Mouse (Mus musculus): ENCODE measurements around the gene Gmpr2.

Gene Gmpr2

DNA sequence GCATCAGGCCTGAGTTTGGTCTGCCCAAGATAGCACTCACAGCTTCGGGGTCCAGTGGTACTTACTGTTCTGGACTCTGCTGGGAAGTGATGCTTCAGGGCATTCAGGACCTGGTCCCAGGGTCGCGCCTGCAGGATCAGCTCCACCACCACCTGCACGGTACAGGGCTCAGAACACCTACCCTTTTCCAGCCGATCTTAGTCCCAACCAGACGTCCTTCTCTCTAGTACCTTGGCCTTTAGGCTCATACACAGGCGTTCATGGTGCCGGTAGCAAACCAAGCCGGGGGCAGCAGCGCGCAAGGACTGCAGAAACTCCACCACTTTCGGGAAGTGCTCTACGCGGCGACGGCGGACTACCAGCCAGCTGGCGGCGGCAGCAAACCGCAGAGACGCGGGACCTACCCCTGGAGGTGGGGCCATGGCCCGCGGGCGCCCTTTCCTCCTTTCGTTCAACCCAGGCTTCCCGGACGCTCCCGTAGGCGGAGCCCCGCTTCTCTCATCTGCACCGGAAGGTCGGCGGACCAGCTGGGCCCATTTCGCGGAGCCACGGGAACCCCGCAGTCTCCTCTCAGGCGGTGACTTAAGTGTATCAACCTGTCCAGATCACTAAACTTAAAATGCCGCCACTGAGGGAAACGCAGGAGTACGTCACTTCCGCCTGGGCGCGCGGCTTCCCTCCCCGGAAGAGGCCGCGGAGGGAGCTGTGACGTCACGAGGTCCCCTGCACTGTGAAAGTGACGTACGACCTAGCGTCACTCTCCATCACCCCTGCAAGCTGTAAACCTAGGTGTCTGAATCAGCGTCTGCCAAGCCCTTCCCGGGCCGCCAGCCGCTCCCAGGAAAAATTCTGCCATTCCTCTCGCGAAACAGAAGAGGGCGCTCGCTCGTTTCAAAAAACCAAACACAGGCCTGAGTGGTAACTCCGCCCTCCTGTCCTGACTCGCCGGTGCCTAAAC lies 9.7 kb downstream of the Gmpr2 start, which contains the start of gene Tinf2:
Gene Tinf2, minus strand, starts transcription at position 661 of the 958 bp plus-strand sequence.
- peak; percentile 89 for DNase-seq (ENCODE audit: low spot score)

- DNase-seq (ENCODE audit: low spot score), result no peak
These were observed 10.4 kb downstream of the Gmpr2 start for GRCm38 (mm10) chr14:55682118-55682493.

DNA sequence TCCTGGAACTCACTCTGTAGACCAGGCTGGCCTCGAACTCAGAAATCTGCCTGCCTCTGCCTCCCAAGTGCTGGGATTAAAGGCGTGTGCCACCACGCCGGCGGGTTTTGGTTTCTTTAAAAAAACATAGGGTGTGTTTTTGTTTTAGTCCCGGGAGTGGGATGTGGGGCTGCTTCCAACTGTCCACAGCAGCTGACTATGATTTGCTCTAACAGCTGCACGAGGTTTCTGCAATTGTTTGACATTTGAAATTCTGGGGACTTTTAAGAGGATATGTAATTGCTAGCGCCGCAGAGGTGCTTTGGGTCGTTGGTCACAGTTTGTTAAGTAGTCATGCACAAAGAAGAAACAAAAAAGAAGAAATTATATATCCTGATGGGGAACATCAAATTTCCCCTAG lies 17.7 kb downstream of the Gmpr2 start:
- DNase-seq (ENCODE audit: low spot score), result no peak

GRCm38 (mm10) chr14:55697226-55697625 lies 25.5 kb downstream of the Gmpr2 start:
- no peak for DNase-seq (ENCODE audit: low spot score)

- no peak for DNase-seq (ENCODE audit: low spot score)
These were observed 29.4 kb downstream of the Gmpr2 start for GRCm38 (mm10) chr14:55701131-55701530.

DNA sequence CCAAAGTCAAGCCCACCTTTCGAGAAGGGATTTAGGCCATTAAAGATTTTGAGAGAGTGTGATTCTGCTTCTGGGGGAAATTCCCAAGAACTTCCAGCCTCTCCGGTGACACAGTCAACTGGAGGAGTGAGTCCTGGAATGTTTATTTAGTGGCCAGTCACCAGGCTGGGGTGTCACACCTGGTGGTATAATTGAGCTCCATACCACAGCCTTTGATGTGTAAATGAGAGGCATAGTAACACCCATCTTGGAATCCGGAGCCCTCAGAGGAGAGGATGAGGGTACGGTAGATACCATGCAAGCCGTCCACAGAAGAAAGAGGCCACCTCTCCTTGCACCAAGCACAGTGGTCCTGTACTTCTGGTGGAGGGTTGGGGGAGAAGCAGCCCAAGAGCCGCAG lies 31.0 kb downstream of the Gmpr2 start:
- DNase-seq (ENCODE audit: low spot score), result no peak

GRCm38 (mm10) chr14:55706051-55706600 lies 34.4 kb downstream of the Gmpr2 start:
- DNase-seq (ENCODE audit: low spot score), result no peak

GRCm38 (mm10) chr14:55707397-55707796 lies 35.7 kb downstream of the Gmpr2 start:
- no peak for DNase-seq (ENCODE audit: low spot score)

DNA sequence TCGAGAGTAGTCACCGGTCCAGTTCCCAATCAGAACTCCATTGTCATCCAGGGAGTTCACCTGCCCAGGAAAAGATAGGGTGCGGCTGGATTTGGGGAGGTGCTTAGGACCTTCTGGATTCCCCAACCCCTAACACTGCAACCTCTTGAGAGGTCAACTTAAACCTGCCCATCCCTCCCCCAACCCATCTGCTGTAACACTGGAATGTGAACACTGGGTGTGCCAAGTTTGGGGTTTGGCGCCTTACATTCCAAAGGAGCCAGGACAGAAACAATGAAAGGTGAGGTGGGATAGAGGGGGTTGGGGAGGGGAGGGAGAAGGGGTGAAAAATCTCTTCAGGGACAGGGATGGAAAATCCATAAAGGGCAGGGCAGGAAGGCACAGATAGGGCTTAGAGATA lies 37.8 kb downstream of the Gmpr2 start:
- DNase-seq (ENCODE audit: low spot score), result no peak

DNA sequence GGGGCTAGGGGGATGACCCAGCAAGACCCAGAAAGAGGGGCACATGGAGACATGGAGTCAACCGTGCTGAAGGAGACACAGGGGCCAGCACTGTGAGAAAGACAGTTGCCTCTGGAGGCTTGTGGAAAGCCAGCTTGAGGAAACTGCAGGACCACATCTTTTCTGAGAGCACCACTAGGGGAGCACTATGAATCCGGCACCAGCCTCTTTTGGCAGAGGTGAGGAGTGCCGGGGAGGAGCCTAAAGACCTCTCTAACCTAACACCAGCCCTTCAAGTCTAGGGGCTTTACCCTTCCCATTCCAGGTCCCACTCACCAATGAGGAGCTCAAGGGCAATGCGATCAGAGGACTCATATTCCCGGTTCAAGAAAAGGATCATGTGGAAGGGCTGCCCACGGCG lies 40.0 kb downstream of the Gmpr2 start:
- DNase-seq (ENCODE audit: low spot score), result no peak

DNA sequence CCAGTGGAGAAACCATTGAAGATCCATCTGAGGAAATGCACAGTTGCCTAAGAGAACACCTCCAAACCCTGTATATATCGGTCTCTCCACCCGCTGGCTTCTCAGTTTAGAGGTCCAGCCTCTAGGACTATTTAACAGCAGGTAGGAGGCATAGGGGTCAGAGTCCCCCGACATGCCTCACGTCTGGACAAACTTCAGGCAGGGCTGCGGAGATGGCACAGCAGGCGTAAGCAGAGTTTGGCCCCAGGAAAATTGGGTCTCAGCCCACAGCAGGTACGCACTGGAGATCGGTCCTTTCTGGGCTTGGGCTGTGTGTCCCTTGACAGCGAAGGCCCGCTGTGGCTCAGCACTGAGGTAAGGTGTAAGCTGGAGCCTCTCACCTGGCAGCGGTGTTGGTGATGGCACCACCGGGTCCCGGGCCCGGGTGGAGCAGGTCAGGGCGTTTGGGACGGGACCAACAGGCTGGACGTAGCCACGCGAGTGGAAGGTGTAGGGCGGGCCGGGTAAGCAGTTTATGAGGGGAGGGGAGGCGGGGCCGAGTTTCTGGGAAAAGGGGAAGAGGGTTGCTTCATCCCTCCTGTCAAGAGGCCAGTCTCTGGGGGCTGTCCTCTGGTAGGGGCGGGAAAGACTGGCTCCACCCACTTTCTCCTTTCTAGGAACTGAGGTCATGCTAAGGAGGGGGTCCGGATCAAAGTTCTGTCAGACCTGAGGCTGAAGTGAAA lies 41.4 kb downstream of the Gmpr2 start:
- no peak for DNase-seq (ENCODE audit: low spot score)

DNA sequence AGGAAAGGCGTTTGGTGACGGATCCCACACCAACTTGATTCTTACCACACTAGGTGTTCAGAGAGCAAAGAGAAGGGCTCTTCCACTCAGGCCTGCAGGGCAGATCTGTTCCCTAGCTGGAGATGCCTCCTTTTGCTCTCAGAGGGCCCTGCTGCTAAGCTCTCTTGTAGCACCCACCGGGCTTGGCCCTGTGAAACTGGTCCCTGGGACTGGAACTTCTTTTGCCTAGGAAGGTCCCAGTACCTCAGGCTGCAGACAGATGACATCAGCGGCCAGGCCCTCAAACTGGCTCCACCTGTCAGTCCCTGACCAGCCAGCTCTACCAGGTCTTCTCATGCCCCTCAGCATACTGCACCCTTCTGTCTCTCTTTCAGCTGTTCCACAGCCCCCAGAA lies 42.0 kb downstream of the Gmpr2 start, which contains the start of gene Tgm1:
Gene Tgm1, minus strand, starts transcription at position 198 of the 394 bp plus-strand sequence.
- DNase-seq (ENCODE audit: low spot score), result no peak

DNA sequence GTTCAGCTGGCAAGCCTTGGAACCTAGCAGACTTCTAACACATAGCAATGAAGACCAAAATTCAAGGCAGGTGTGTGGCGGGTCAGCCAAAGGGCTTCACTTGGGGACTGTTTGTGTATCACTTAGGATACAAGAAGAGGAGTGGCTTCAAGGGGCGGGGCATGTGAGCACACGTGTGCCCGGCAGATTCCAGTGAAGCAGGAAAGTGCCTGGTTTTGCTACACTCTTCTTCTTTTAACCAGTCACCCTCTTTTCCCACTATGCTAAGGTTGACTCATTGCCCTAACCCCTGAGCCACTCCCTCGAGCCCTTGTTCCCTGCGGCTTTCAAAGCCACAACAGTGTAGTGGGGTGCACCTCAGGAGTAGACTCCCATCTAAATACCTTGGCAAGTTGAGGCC lies 43.2 kb downstream of the Gmpr2 start:
- no peak for DNase-seq (ENCODE audit: low spot score)

DNA sequence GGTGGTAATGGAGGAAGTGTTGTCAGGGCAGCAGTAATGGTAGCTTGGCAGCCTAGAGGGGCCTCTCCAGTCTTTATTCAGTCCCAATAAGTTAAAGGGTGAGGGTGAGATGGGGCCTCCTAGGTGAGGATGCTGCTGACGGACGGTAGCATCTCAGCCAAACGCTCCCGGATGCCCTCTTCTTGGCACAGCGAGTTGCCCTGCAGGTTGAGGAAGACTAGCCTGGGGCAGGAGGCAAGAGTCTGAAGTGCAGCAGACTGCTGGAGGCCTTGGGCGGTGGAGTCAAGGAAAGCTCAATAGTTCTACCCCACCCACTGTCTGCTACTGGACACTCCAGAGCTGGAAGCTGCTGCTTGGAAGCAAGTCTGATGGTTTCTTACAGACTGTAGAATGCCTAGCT lies 44.5 kb downstream of the Gmpr2 start:
- no peak for DNase-seq (ENCODE audit: low spot score)

DNA sequence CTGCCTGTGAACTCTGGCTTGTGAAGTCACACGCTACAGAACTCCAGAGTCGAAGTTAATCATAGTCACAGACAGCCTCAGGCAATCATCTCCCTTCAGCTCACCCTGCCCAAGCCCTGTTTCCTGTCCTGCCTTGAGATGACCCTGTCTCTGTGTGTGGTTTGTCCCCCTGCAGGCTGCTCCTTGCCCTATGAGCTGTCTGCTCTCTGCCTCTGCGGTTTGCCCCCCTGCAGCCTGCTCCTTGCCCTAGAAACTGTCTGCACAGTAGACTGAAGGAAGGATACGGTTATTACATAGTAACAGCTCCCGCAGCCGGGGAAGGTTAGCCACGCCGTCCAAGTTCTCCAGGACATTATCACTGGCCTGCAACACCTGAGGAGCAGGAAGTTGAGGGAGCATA lies 45.1 kb downstream of the Gmpr2 start:
- no peak for DNase-seq (ENCODE audit: low spot score)

- no peak for DNase-seq (ENCODE audit: low spot score)
These were observed 48.0 kb downstream of the Gmpr2 start for GRCm38 (mm10) chr14:55719737-55720136.

- no peak for DNase-seq (ENCODE audit: low spot score)
These were observed 48.9 kb downstream of the Gmpr2 start for GRCm38 (mm10) chr14:55720666-55721065.

GRCm38 (mm10) chr14:55721076-55721475 lies 49.3 kb downstream of the Gmpr2 start:
- no peak for DNase-seq (ENCODE audit: low spot score)

GRCm38 (mm10) chr14:55721700-55722437 lies 50.1 kb downstream of the Gmpr2 start, which contains the start of gene Rabggta:
TSS of gene Rabggta (minus strand) at chr14:55722263.
- DNase-seq (ENCODE audit: low spot score), result peak; percentile 82

GRCm38 (mm10) chr14:55722438-55722945 lies 50.8 kb downstream of the Gmpr2 start:
- DNase-seq (ENCODE audit: low spot score), result no peak

DNA sequence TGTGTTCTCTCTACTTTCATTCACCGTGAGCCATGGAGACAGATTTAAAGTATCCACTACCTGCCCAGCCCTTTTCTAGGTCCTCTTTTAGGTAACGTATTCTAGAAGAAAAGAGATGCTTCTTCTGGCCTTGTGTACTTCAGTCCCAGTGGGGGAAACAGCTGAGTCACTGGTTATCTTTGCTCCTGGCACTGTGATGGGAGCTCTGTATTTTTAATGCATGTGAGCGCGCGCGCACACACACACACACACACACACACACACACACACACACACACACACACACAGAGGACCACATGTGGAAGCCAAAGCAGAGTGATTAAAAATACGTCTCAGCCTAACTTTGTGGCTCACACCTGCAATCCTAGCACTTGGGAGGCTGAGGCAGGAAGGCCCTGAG lies 51.7 kb downstream of the Gmpr2 start:
- DNase-seq (ENCODE audit: low spot score), result no peak

GRCm38 (mm10) chr14:55724411-55724871 lies 52.7 kb downstream of the Gmpr2 start:
- no peak for DNase-seq (ENCODE audit: low spot score)

Measured in ovary, postnatal 14 days (tissue).